Mouse (Mus musculus): ENCODE measurements around the gene A630076J17Rik. TPM values are rescaled to one million over a fixed set of nuclear protein-coding genes. Genes with fewer than 3 reads are reported as not detected.

A630076J17Rik gene
- polyA plus RNA-seq, 1 experiment from 2014 or later: 0.83 TPM

GRCm38 (mm10) chr3:107223230-107223629 lies 7.2 kb upstream of the A630076J17Rik start:
- H3K27ac ChIP-seq (ENCODE audit: low read depth, low read length): no peak overlapping the region
- 21% methylated on average over 1 of the region's 1 CpGs for WGBS
- H3K9me3 ChIP-seq (ENCODE audit: control insufficient read depth): no peaks in the 10 kb centered on the region
- H3K9ac ChIP-seq (ENCODE audit: low read depth, low read length): no peak overlapping the region
- H3K4me2 ChIP-seq (replicated peaks; ENCODE audit: low read depth): no peak overlapping the region
- H3K27me3 ChIP-seq (replicated peaks; ENCODE audit: control insufficient read depth, insufficient read depth, low read length): no peaks in the 10 kb centered on the region
- H3K4me1 ChIP-seq (replicated peaks; ENCODE audit: control insufficient read depth, insufficient read depth, low read length): no peaks in the 10 kb centered on the region
- no peak for TF ChIP-seq CTCF (IDR thresholded peaks at IDR 0.05; ENCODE audit: low read depth)
- no peak for ATAC-seq
- no peaks in the 10 kb centered on the region for H3K36me3 ChIP-seq (ENCODE audit: control insufficient read depth, insufficient read depth)
- no peak overlapping the region for H3K4me3 ChIP-seq (ENCODE audit: low read depth, low read length)

GRCm38 (mm10) chr3:107225820-107226219 lies 4.6 kb upstream of the A630076J17Rik start:
- ATAC-seq: no peak
- Histone ChIP-seq H3K27me3 (replicated peaks; ENCODE audit: control insufficient read depth, insufficient read depth, low read length) (no peaks in the 10 kb centered on the region), H3K4me3 (ENCODE audit: low read depth, low read length) (no peak overlapping the region), H3K4me1 (replicated peaks; ENCODE audit: control insufficient read depth, insufficient read depth, low read length) (no peaks in the 10 kb centered on the region), H3K9ac (ENCODE audit: low read depth, low read length) (no peak overlapping the region), H3K9me3 (ENCODE audit: control insufficient read depth) (no peaks in the 10 kb centered on the region), H3K4me2 (replicated peaks; ENCODE audit: low read depth) (no peak overlapping the region), H3K27ac (ENCODE audit: low read depth, low read length) (no peak overlapping the region), H3K36me3 (ENCODE audit: control insufficient read depth, insufficient read depth) (no peaks in the 10 kb centered on the region)
- TF ChIP-seq CTCF (IDR thresholded peaks at IDR 0.05; ENCODE audit: low read depth): no peak
- 91% methylated on average over 5 of the region's 5 CpGs for WGBS

- no peaks in the 10 kb centered on the region for H3K4me1 ChIP-seq (replicated peaks; ENCODE audit: control insufficient read depth, insufficient read depth, low read length)
- ATAC-seq: no peak
- H3K9me3 ChIP-seq (ENCODE audit: control insufficient read depth): no peaks in the 10 kb centered on the region
- H3K27me3 ChIP-seq (replicated peaks; ENCODE audit: control insufficient read depth, insufficient read depth, low read length): no peaks in the 10 kb centered on the region
- TF ChIP-seq CTCF (IDR thresholded peaks at IDR 0.05; ENCODE audit: low read depth): no peak
- H3K36me3 ChIP-seq (ENCODE audit: control insufficient read depth, insufficient read depth): no peaks in the 10 kb centered on the region
- no peak overlapping the region for H3K4me3 ChIP-seq (ENCODE audit: low read depth, low read length)
- H3K4me2 ChIP-seq (replicated peaks; ENCODE audit: low read depth): no peak overlapping the region
- no peak overlapping the region for H3K9ac ChIP-seq (ENCODE audit: low read depth, low read length)
- H3K27ac ChIP-seq (ENCODE audit: low read depth, low read length): peak overlapping the region; percentile 22; the same call in 1 of the 2 replicates
- 42% methylated on average over 5 of the region's 5 CpGs for WGBS
Observed at GRCm38 (mm10) chr3:107229221-107229620, 1.2 kb upstream of the A630076J17Rik start.

GRCm38 (mm10) chr3:107229822-107230221 lies 592 bp upstream of the A630076J17Rik start:
- no peaks in the 10 kb centered on the region for H3K36me3 ChIP-seq (ENCODE audit: control insufficient read depth, insufficient read depth)
- peak overlapping the region; percentile 69; the same call in 1 of the 2 replicates for H3K27ac ChIP-seq (ENCODE audit: low read depth, low read length)
- no peak for TF ChIP-seq CTCF (IDR thresholded peaks at IDR 0.05; ENCODE audit: low read depth)
- ATAC-seq: peak; percentile 87
- H3K4me1 ChIP-seq (replicated peaks; ENCODE audit: control insufficient read depth, insufficient read depth, low read length): no peaks in the 10 kb centered on the region
- H3K9ac ChIP-seq (ENCODE audit: low read depth, low read length): no peak overlapping the region
- WGBS: 26% methylated on average over 5 of the region's 5 CpGs
- no peak overlapping the region for H3K4me3 ChIP-seq (ENCODE audit: low read depth, low read length)
- H3K4me2 ChIP-seq (replicated peaks; ENCODE audit: low read depth): peak overlapping the region; percentile 7; the same call in 1 of the 2 replicates
- H3K27me3 ChIP-seq (replicated peaks; ENCODE audit: control insufficient read depth, insufficient read depth, low read length): no peaks in the 10 kb centered on the region
- no peaks in the 10 kb centered on the region for H3K9me3 ChIP-seq (ENCODE audit: control insufficient read depth)

- no peak overlapping the region for H3K4me3 ChIP-seq (ENCODE audit: low read depth, low read length)
- WGBS: 59% methylated on average over 4 of the region's 4 CpGs
- no peak for ATAC-seq
- H3K27me3 ChIP-seq (replicated peaks; ENCODE audit: control insufficient read depth, insufficient read depth, low read length): no peaks in the 10 kb centered on the region
- H3K36me3 ChIP-seq (ENCODE audit: control insufficient read depth, insufficient read depth): no peaks in the 10 kb centered on the region
- TF ChIP-seq CTCF (IDR thresholded peaks at IDR 0.05; ENCODE audit: low read depth): no peak
- peak overlapping the region; percentile 54; the same call in 1 of the 2 replicates for H3K27ac ChIP-seq (ENCODE audit: low read depth, low read length)
- H3K4me1 ChIP-seq (replicated peaks; ENCODE audit: control insufficient read depth, insufficient read depth, low read length): no peaks in the 10 kb centered on the region
- H3K9ac ChIP-seq (ENCODE audit: low read depth, low read length): no peak overlapping the region
- H3K9me3 ChIP-seq (ENCODE audit: control insufficient read depth): no peaks in the 10 kb centered on the region
- no peak overlapping the region for H3K4me2 ChIP-seq (replicated peaks; ENCODE audit: low read depth)
Observed at GRCm38 (mm10) chr3:107231202-107231601, 788 bp downstream of the A630076J17Rik start.

GRCm38 (mm10) chr3:107233351-107233813 lies 3.0 kb downstream of the A630076J17Rik start:
- no peaks in the 10 kb centered on the region for H3K36me3 ChIP-seq (ENCODE audit: control insufficient read depth, insufficient read depth)
- no peaks in the 10 kb centered on the region for H3K27me3 ChIP-seq (replicated peaks; ENCODE audit: control insufficient read depth, insufficient read depth, low read length)
- no peak for ATAC-seq
- H3K9me3 ChIP-seq (ENCODE audit: control insufficient read depth): no peaks in the 10 kb centered on the region
- 8% methylated on average over 11 of the region's 11 CpGs for WGBS
- H3K4me3 ChIP-seq (ENCODE audit: low read depth, low read length): no peak overlapping the region
- H3K4me2 ChIP-seq (replicated peaks; ENCODE audit: low read depth): 0 out of 2 replicates have a peak overlapping the region, but pooled peaks have one; percentile 1
- H3K4me1 ChIP-seq (replicated peaks; ENCODE audit: control insufficient read depth, insufficient read depth, low read length): no peaks in the 10 kb centered on the region
- H3K9ac ChIP-seq (ENCODE audit: low read depth, low read length): no peak overlapping the region
- TF ChIP-seq CTCF (IDR thresholded peaks at IDR 0.05; ENCODE audit: low read depth): peak; percentile 97
- H3K27ac ChIP-seq (ENCODE audit: low read depth, low read length): no peak overlapping the region

- no peak for TF ChIP-seq CTCF (IDR thresholded peaks at IDR 0.05; ENCODE audit: low read depth)
- no peak for ATAC-seq
- Histone ChIP-seq H3K27ac (ENCODE audit: low read depth, low read length) (no peak overlapping the region), H3K9me3 (ENCODE audit: control insufficient read depth) (no peaks in the 10 kb centered on the region), H3K4me3 (ENCODE audit: low read depth, low read length) (no peak overlapping the region), H3K36me3 (ENCODE audit: control insufficient read depth, insufficient read depth) (no peaks in the 10 kb centered on the region), H3K4me1 (replicated peaks; ENCODE audit: control insufficient read depth, insufficient read depth, low read length) (no peaks in the 10 kb centered on the region), H3K9ac (ENCODE audit: low read depth, low read length) (no peak overlapping the region), H3K27me3 (replicated peaks; ENCODE audit: control insufficient read depth, insufficient read depth, low read length) (no peaks in the 10 kb centered on the region), H3K4me2 (replicated peaks; ENCODE audit: low read depth) (no peak overlapping the region)
- WGBS: 35% methylated on average over 2 of the region's 2 CpGs
Observed at GRCm38 (mm10) chr3:107233945-107234344, 3.5 kb downstream of the A630076J17Rik start.
